Mouse (Mus musculus) kidney, adult 2 months (tissue): Measurements from ENCODE around the gene 2210010C04Rik. TPM values are rescaled to one million over a fixed set of nuclear protein-coding genes. Genes with fewer than 3 reads are reported as not detected.

Experiments used
- DNase-seq: peaks from one replicate; pipeline ENCODE4 v3.0.0; 2021
- H3K27ac ChIP-seq: fragments of 200-500 bp; 2 replicates; pipeline ENCODE4 v1.5.1; 2012; ENCODE audit warnings: low read depth, low read length, control low read depth, inconsistent platforms; ENCODE audit not compliant: insufficient read depth
- H3K27me3 ChIP-seq: fragments of 200-500 bp; replicated peaks from 2 replicates; pipeline ENCODE4 v1.6.1; 2012; ENCODE audit warnings: mild to moderate bottlenecking, moderate library complexity, low read length, inconsistent platforms; ENCODE audit not compliant: control insufficient read depth, insufficient read depth
- H3K36me3 ChIP-seq: fragments of 200-500 bp; 2 replicates; pipeline ENCODE4 v1.6.1; 2012; ENCODE audit warnings: mild to moderate bottlenecking, moderate library complexity, low read length, inconsistent platforms; ENCODE audit not compliant: control insufficient read depth, insufficient read depth
- H3K4me1 ChIP-seq: fragments of 200-500 bp; 2 replicates; pipeline ENCODE4 v1.6.1; 2011; ENCODE audit warnings: low read length; ENCODE audit not compliant: control insufficient read depth, insufficient read depth
- H3K4me3 ChIP-seq: fragments of 200-500 bp; 2 replicates; pipeline ENCODE4 v1.5.1; 2011; ENCODE audit warnings: mild to moderate bottlenecking, low read depth, low read length, control low read depth; ENCODE audit not compliant: insufficient read depth
- CTCF ChIP-seq: fragments of 200-500 bp; conservative IDR thresholded peaks from 2 replicates; pipeline ENCODE4 v1.5.1; 2011; ENCODE audit warnings: low read depth, mild to moderate bottlenecking, control low read depth, low read length, moderate library complexity, mixed read lengths; ENCODE audit not compliant: insufficient read depth, insufficient read length
- POLR2A ChIP-seq: fragments of 200-500 bp; IDR thresholded peaks from one replicate; pipeline ENCODE4 v1.6.1; 2011; ENCODE audit warnings: low read depth, low read length, control low read depth
- WGBS: fragments of 180-500 bp; shearing (Covaris S2); methylation state at CpG from one replicate; pipeline ENCODE4 v1.1.7; 2018; 5-methylcytosine and 5-hydroxymethylcytosine counted together
- polyA plus RNA-seq: library from polyadenylated mRNA; depleted of rRNA; stranded (reverse); fragments of >200 nt; gene quantifications from 2 replicates; pipeline ENCODE4 v1.2.3, GENCODE M21; 2012

Gene 2210010C04Rik
- polyA plus RNA-seq, 1 experiment, result 0.05 TPM

- 65% methylated on average over 5 of the region's 5 CpGs for WGBS
- H3K27ac ChIP-seq, result no peak overlapping the region
- no peaks in the 10 kb centered on the region for H3K27me3 ChIP-seq
- H3K36me3 ChIP-seq, result no peaks in the 10 kb centered on the region
- TF ChIP-seq POLR2A (no peak), CTCF (no peak)
- H3K4me3 ChIP-seq, result no peak overlapping the region
- no peak for DNase-seq
- H3K4me1 ChIP-seq, result no peaks in the 10 kb centered on the region
Measured at GRCm38 (mm10) chr6:41057653-41058052, 22.3 kb upstream of the 2210010C04Rik start.

- H3K36me3 ChIP-seq, result no peaks in the 10 kb centered on the region
- H3K27ac ChIP-seq, result no peak overlapping the region
- H3K4me3 ChIP-seq, result no peak overlapping the region
- peak; percentile 15 for DNase-seq
- H3K4me1 ChIP-seq, result no peaks in the 10 kb centered on the region
- WGBS, result 30% methylated on average over 2 of the region's 2 CpGs
- TF ChIP-seq CTCF (0 out of 2 replicates have a peak, but pooled peaks have one; percentile 9), POLR2A (no peak)
- no peaks in the 10 kb centered on the region for H3K27me3 ChIP-seq
Measured at GRCm38 (mm10) chr6:41055581-41055980, 20.3 kb upstream of the 2210010C04Rik start.

GRCm38 (mm10) chr6:41054379-41054778 is 19.1 kb upstream of the 2210010C04Rik start:
- 93% methylated on average over 2 of the region's 2 CpGs for WGBS
- no peak for TF ChIP-seq POLR2A
- TF ChIP-seq CTCF, result no peak
- Histone ChIP-seq H3K4me3 (no peak overlapping the region), H3K27ac (no peak overlapping the region), H3K4me1 (no peaks in the 10 kb centered on the region), H3K27me3 (no peaks in the 10 kb centered on the region), H3K36me3 (no peaks in the 10 kb centered on the region)
- DNase-seq, result no peak

GRCm38 (mm10) chr6:41051824-41052223 is 16.5 kb upstream of the 2210010C04Rik start:
- H3K27me3 ChIP-seq, result no peaks in the 10 kb centered on the region
- WGBS, result 84% methylated on average over 4 of the region's 4 CpGs
- DNase-seq, result no peak
- H3K4me3 ChIP-seq, result no peak overlapping the region
- no peaks in the 10 kb centered on the region for H3K36me3 ChIP-seq
- no peak overlapping the region for H3K27ac ChIP-seq
- H3K4me1 ChIP-seq, result no peaks in the 10 kb centered on the region
- no peak for TF ChIP-seq POLR2A
- TF ChIP-seq CTCF, result no peak

DNA sequence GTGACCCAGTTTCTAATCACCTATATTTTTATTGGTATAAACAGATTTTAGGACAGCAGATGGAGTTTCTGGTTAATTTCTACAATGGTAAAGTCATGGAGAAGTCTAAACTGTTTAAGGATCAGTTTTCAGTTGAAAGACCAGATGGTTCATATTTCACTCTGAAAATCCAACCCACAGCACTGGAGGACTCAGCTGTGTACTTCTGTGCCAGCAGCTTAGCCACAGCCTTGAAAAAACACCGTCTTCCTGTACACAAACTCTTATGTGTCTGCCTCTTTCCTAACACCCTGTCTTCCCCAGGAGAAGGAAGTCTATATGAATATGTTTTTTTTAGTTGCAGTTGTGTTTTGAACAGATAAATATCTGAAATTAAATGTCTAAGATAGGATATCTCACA is 13.3 kb upstream of the 2210010C04Rik start:
- DNase-seq, result no peak
- 17% methylated on average over 1 of the region's 1 CpGs for WGBS

GRCm38 (mm10) chr6:41047961-41048360 is 12.7 kb upstream of the 2210010C04Rik start:
- Histone ChIP-seq H3K27ac (no peak overlapping the region), H3K36me3 (no peaks in the 10 kb centered on the region), H3K27me3 (no peaks in the 10 kb centered on the region), H3K4me3 (no peak overlapping the region), H3K4me1 (no peaks in the 10 kb centered on the region)
- 86% methylated on average over 1 of the region's 1 CpGs for WGBS
- TF ChIP-seq CTCF, result no peak
- no peak for TF ChIP-seq POLR2A
- no peak for DNase-seq

More for the DNA sequence above, 13.3 kb upstream of the 2210010C04Rik start:
- H3K27ac ChIP-seq, result no peak overlapping the region
- no peaks in the 10 kb centered on the region for H3K4me1 ChIP-seq
- no peak for TF ChIP-seq CTCF
- TF ChIP-seq POLR2A, result no peak
- H3K4me3 ChIP-seq, result no peak overlapping the region
- H3K27me3 ChIP-seq, result no peaks in the 10 kb centered on the region
- H3K36me3 ChIP-seq, result no peaks in the 10 kb centered on the region

GRCm38 (mm10) chr6:41047202-41047601 is 11.9 kb upstream of the 2210010C04Rik start:
- Histone ChIP-seq H3K4me3 (no peak overlapping the region), H3K36me3 (no peaks in the 10 kb centered on the region), H3K4me1 (no peaks in the 10 kb centered on the region), H3K27ac (no peak overlapping the region), H3K27me3 (no peaks in the 10 kb centered on the region)
- no peak for DNase-seq
- TF ChIP-seq POLR2A, result no peak
- TF ChIP-seq CTCF, result no peak
- 88% methylated on average over 1 of the region's 1 CpGs for WGBS
